Mouse (Mus musculus) kidney, adult 9 months (tissue): ENCODE measurements around the gene Aadacl4.
"Not testable (repeated sequence)": the region's sequence is repeated elsewhere in the genome, so short reads cannot be mapped to it uniquely, and the experiment has no call there.

Source experiments
- DNase-seq: peaks from one replicate; pipeline ENCODE4 v3.0.0; 2022

Aadacl4 gene

GRCm38 (mm10) chr4:144613407-144613806, at the start of gene Aadacl4:
Gene Aadacl4 (plus strand): TSS chr4:144613707.
- DNase-seq, result no peak

- DNase-seq, result no peak
These were observed 48.5 kb upstream of the Aadacl4 start, which contains the start of gene Gm13124 for GRCm38 (mm10) chr4:144565034-144565433. Gene Gm13124 (minus strand): TSS chr4:144565134.

- DNase-seq, result no peak
These were observed 45.8 kb upstream of the Aadacl4 start for GRCm38 (mm10) chr4:144567752-144568151.

- DNase-seq, result not testable (repeated sequence)
These were observed 27.3 kb upstream of the Aadacl4 start for GRCm38 (mm10) chr4:144586207-144586606.

- no peak for DNase-seq
These were observed 20.7 kb upstream of the Aadacl4 start for GRCm38 (mm10) chr4:144592790-144593189.

- DNase-seq, result peak; percentile 82
These were observed 1.1 kb downstream of the Aadacl4 start for GRCm38 (mm10) chr4:144614586-144614985.

GRCm38 (mm10) chr4:144638263-144638662, 24.8 kb downstream of the Aadacl4 start:
- DNase-seq, result no peak
